Mouse (Mus musculus) cortical plate, adult 2 months (tissue): Measurements from ENCODE around the gene Ocln. TPM values are rescaled to one million over a fixed set of nuclear protein-coding genes. Genes with fewer than 3 reads are reported as not detected.
A peak's percentile ranks its signal among the peaks of the same experiment; 100 is the strongest.

Experiments
- H3K27ac ChIP-seq: fragments of 200-500 bp; 2 replicates; pipeline ENCODE4 v1.5.1; 2012; ENCODE audit warnings: low read length, control low read depth, inconsistent platforms; ENCODE audit not compliant: insufficient read depth
- H3K4me1 ChIP-seq: fragments of 200-500 bp; 2 replicates; pipeline ENCODE4 v1.6.1; 2011; ENCODE audit warnings: low read length; ENCODE audit not compliant: control insufficient read depth, insufficient read depth
- H3K4me3 ChIP-seq: fragments of 200-500 bp; 2 replicates; pipeline ENCODE4 v1.5.1; 2011; ENCODE audit warnings: mild to moderate bottlenecking, low read length, control low read depth; ENCODE audit not compliant: insufficient read depth
- CTCF ChIP-seq: fragments of 200-500 bp; IDR thresholded peaks from 2 replicates; pipeline ENCODE4 v1.5.1; 2011; ENCODE audit warnings: mild to moderate bottlenecking, control low read depth, low read length; ENCODE audit not compliant: insufficient read depth; ENCODE audit errors: extremely low read depth
- POLR2A ChIP-seq: fragments of 200-500 bp; IDR thresholded peaks from 2 replicates; pipeline ENCODE4 v1.6.1; 2011; ENCODE audit warnings: mild to moderate bottlenecking, low read length, control low read depth; ENCODE audit not compliant: insufficient read depth; ENCODE audit errors: extremely low read depth
- polyA plus RNA-seq: library from polyadenylated mRNA; depleted of rRNA; stranded (reverse); fragments of >200 nt; gene quantifications from 2 replicates; pipeline ENCODE4 v1.2.3, GENCODE M21; 2012; rRNA removed

Gene Ocln
- 9.3 and 10.3 TPM in 2 replicates for polyA plus RNA-seq

- TF ChIP-seq CTCF = no peak
- no peak for TF ChIP-seq POLR2A
Observed at GRCm38 (mm10) chr13:100552369-100553041, at the start of gene Ocln. Gene Ocln (minus strand): TSS chr13:100552718.

GRCm38 (mm10) chr13:100601034-100601433, 48.5 kb upstream of the Ocln start:
- no peak overlapping the region for H3K4me3 ChIP-seq
- no peak for TF ChIP-seq POLR2A
- no peak for TF ChIP-seq CTCF
- H3K4me1 ChIP-seq = no peaks in the 10 kb centered on the region

More at GRCm38 (mm10) chr13:100552369-100553041, at the start of gene Ocln:
- Histone ChIP-seq H3K4me1 (no peaks in the 10 kb centered on the region), H3K27ac (peak within 1 kb of the TSS; percentile 76; the same call in 1 of the 2 replicates), H3K4me3 (peak within 1 kb of the TSS; percentile 67)

GRCm38 (mm10) chr13:100600317-100600716, 47.8 kb upstream of the Ocln start:
- H3K27ac ChIP-seq = no peak overlapping the region
- no peaks in the 10 kb centered on the region for H3K4me1 ChIP-seq
- H3K4me3 ChIP-seq = no peak overlapping the region
- no peak for TF ChIP-seq POLR2A
- no peak for TF ChIP-seq CTCF

More at GRCm38 (mm10) chr13:100601034-100601433, 48.5 kb upstream of the Ocln start:
- no peak overlapping the region for H3K27ac ChIP-seq

- no peak overlapping the region for H3K4me3 ChIP-seq
- no peak for TF ChIP-seq CTCF
- TF ChIP-seq POLR2A = no peak
- no peak overlapping the region for H3K27ac ChIP-seq
- H3K4me1 ChIP-seq = no peaks in the 10 kb centered on the region
Observed at GRCm38 (mm10) chr13:100597284-100597683, 44.8 kb upstream of the Ocln start.

GRCm38 (mm10) chr13:100595552-100595885, 43.0 kb upstream of the Ocln start:
- H3K27ac ChIP-seq = no peak overlapping the region
- H3K4me3 ChIP-seq = no peak overlapping the region
- TF ChIP-seq CTCF (no peak), POLR2A (no peak)
- no peaks in the 10 kb centered on the region for H3K4me1 ChIP-seq

GRCm38 (mm10) chr13:100594838-100595551, 42.5 kb upstream of the Ocln start:
- Histone ChIP-seq H3K4me1 (no peaks in the 10 kb centered on the region), H3K27ac (no peak overlapping the region), H3K4me3 (no peak overlapping the region)
- TF ChIP-seq POLR2A (no peak), CTCF (no peak)

GRCm38 (mm10) chr13:100594041-100594792, 41.7 kb upstream of the Ocln start:
- peak overlapping the region; percentile 43 for H3K27ac ChIP-seq
- no peak overlapping the region; the same call in 1 of the 2 replicates for H3K4me3 ChIP-seq
- no peaks in the 10 kb centered on the region for H3K4me1 ChIP-seq
- TF ChIP-seq POLR2A (0 out of 2 replicates have a peak, but pooled peaks have one; percentile 13), CTCF (no peak)

- peak overlapping the region; percentile 11 for H3K4me3 ChIP-seq
- H3K4me1 ChIP-seq = no peaks in the 10 kb centered on the region
- no peak for TF ChIP-seq CTCF
- TF ChIP-seq POLR2A = no peak
- no peak overlapping the region for H3K27ac ChIP-seq
Observed at GRCm38 (mm10) chr13:100588646-100589045, 36.1 kb upstream of the Ocln start.

GRCm38 (mm10) chr13:100582144-100582543, 29.6 kb upstream of the Ocln start:
- TF ChIP-seq CTCF (no peak), POLR2A (no peak)
- Histone ChIP-seq H3K27ac (no peak overlapping the region), H3K4me1 (no peaks in the 10 kb centered on the region)

More at GRCm38 (mm10) chr13:100582144-100582543, 29.6 kb upstream of the Ocln start:
- H3K4me3 ChIP-seq = no peak overlapping the region
